Mouse (Mus musculus) lung, adult 18-20 months (tissue): Measurements from ENCODE around the gene Naaa.

Experiments
- DNase-seq, 2 experiments: peaks; one replicate each; pipeline ENCODE4 v3.0.0; 2022; ENCODE audit warnings: mixed read lengths in 2 of 2

The Naaa gene

GRCm38 (mm10) chr5:92262646-92263045 is 15.3 kb downstream of the Naaa start:
- DNase-seq = no peak

GRCm38 (mm10) chr5:92256218-92256617 is 21.8 kb downstream of the Naaa start, which contains the start of gene Ppef2:
TSS of gene Ppef2 (minus strand) at chr5:92256278.
- no peak for DNase-seq

GRCm38 (mm10) chr5:92254476-92254875 is 23.5 kb downstream of the Naaa start:
- DNase-seq = no peak

GRCm38 (mm10) chr5:92252797-92253343 is 25.1 kb downstream of the Naaa start:
- DNase-seq = no peak

GRCm38 (mm10) chr5:92252031-92252430 is 25.9 kb downstream of the Naaa start:
- no peak for DNase-seq

- no peak for DNase-seq
Observed at GRCm38 (mm10) chr5:92248614-92249013, 29.4 kb downstream of the Naaa start.

- DNase-seq = peak in 1 of 2 experiments; percentile 9
Observed at GRCm38 (mm10) chr5:92245483-92245882, 32.5 kb downstream of the Naaa start.

GRCm38 (mm10) chr5:92244900-92245299 is 33.1 kb downstream of the Naaa start:
- DNase-seq = no peak

- no peak for DNase-seq
Observed at GRCm38 (mm10) chr5:92240769-92241168, 37.2 kb downstream of the Naaa start.

- peak; percentile 70 to 78 for DNase-seq
Observed at GRCm38 (mm10) chr5:92239333-92240232, 38.4 kb downstream of the Naaa start.

- peak in 1 of 2 experiments; percentile 21 for DNase-seq
Observed at GRCm38 (mm10) chr5:92234939-92235557, 42.9 kb downstream of the Naaa start.

- DNase-seq = no peak
Observed at GRCm38 (mm10) chr5:92233366-92233765, 44.6 kb downstream of the Naaa start.

- no peak for DNase-seq
Observed at GRCm38 (mm10) chr5:92231836-92232235, 46.1 kb downstream of the Naaa start.

GRCm38 (mm10) chr5:92230306-92230705 is 47.7 kb downstream of the Naaa start:
- no peak for DNase-seq

GRCm38 (mm10) chr5:92229514-92229913 is 48.5 kb downstream of the Naaa start:
- no peak for DNase-seq

- DNase-seq = no peak
Observed at GRCm38 (mm10) chr5:92228776-92229175, 49.2 kb downstream of the Naaa start.

GRCm38 (mm10) chr5:92227782-92228181 is 50.2 kb downstream of the Naaa start:
- DNase-seq = no peak

- no peak for DNase-seq
Observed at GRCm38 (mm10) chr5:92220287-92220902, 57.6 kb downstream of the Naaa start.

GRCm38 (mm10) chr5:92219826-92220225 is 58.1 kb downstream of the Naaa start:
- DNase-seq = no peak

- no peak for DNase-seq
Observed at GRCm38 (mm10) chr5:92218915-92219793, 58.8 kb downstream of the Naaa start.

- DNase-seq = no peak
Observed at GRCm38 (mm10) chr5:92215308-92215707, 62.7 kb downstream of the Naaa start, which contains the start of gene U90926. TSS of gene U90926 (minus strand) at chr5:92215408.

- no peak for DNase-seq
Observed at GRCm38 (mm10) chr5:92212231-92212630, 65.7 kb downstream of the Naaa start.
